Mouse (Mus musculus): ENCODE results near the gene Defb39. TPM values are rescaled to one million over a fixed set of nuclear protein-coding genes. Genes with fewer than 3 reads are reported as not detected.

Defb39 gene
- not detected in 2 replicates for polyA plus RNA-seq (2015; fragmentation: Nextera tagmentation; extraction: Ambion mirVana)

DNA sequence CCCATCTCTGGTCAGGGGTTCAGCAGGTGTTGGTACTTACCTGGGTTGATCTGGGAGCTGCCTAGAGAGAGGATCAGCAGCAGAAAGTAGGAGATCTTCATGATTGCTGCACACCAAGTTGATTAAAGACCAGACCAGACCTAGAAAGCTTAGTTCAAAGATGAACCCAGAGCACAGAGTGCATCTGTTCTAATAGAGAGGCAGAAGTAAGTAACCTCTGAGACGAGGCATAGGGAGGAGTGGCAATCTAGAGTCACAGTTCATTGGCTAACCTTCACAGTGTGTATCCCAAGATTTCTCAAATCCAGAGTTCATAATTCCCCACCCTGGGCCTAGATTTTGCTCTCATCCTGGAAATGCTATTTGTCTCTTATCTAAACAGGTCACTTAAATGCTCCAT, at the start of gene Defb39:
TSS of gene Defb39 (minus strand) at position 101 of the 400 bp plus-strand sequence.
- Histone ChIP-seq H3K4me3 (no peak within 1 kb of the TSS), H3K9me3 (replicated peaks) (no peaks in the 10 kb centered on the region), H3K27ac (no peak within 1 kb of the TSS), H3K4me1 (replicated peaks) (no peaks in the 10 kb centered on the region), H3K4me2 (no peak within 1 kb of the TSS), H3K27me3 (no peaks in the 10 kb centered on the region), H3K36me3 (no peaks in the 10 kb centered on the region), H3K9ac (no peak within 1 kb of the TSS)
- WGBS: 68% methylated on average over 1 of the region's 1 CpGs
- ATAC-seq (replicated peaks; ENCODE audit: insufficient number of reproducible peaks, insufficient read depth, low FRiP score, low read depth): no peak

DNA sequence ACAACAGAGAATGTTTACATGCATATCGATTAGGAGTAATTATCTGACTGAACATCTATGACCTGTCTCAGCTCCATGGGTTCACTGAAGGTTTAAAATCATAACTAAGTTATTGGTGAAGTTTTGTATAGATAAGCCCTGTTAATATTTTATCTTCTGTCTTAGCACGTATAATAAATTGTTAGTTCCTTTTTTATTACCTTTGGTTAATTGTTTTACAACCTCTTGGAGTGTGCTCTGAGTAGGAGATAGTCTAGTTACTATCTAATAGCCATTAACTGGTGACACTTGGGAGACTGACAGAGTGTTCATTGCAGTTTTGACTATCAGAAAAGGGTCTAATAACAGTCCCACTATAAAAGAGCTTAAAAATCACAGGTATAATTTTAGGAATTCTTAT, 1.4 kb upstream of the Defb39 start:
- no peak overlapping the region for H3K9ac ChIP-seq
- no peaks in the 10 kb centered on the region for H3K36me3 ChIP-seq
- H3K4me3 ChIP-seq: no peak overlapping the region
- no peak for ATAC-seq (replicated peaks; ENCODE audit: insufficient number of reproducible peaks, insufficient read depth, low FRiP score, low read depth)
- H3K27me3 ChIP-seq: no peaks in the 10 kb centered on the region
- H3K4me1 ChIP-seq (replicated peaks): no peaks in the 10 kb centered on the region
- H3K27ac ChIP-seq: no peak overlapping the region
- no peak overlapping the region for H3K4me2 ChIP-seq
- H3K9me3 ChIP-seq (replicated peaks): no peaks in the 10 kb centered on the region
- 67% methylated on average over 2 of the region's 2 CpGs for WGBS

GRCm38 (mm10) chr8:19062891-19063290, 1.7 kb downstream of the Defb39 start:
- Histone ChIP-seq H3K4me3 (no peak overlapping the region), H3K27ac (no peak overlapping the region), H3K9ac (no peak overlapping the region), H3K36me3 (no peaks in the 10 kb centered on the region), H3K4me2 (no peak overlapping the region), H3K4me1 (replicated peaks) (no peaks in the 10 kb centered on the region), H3K27me3 (no peaks in the 10 kb centered on the region), H3K9me3 (replicated peaks) (no peaks in the 10 kb centered on the region)
- ATAC-seq (replicated peaks; ENCODE audit: insufficient number of reproducible peaks, insufficient read depth, low FRiP score, low read depth): no peak

GRCm38 (mm10) chr8:19045242-19045641, 19.4 kb downstream of the Defb39 start:
- H3K27ac ChIP-seq: no peak overlapping the region
- no peaks in the 10 kb centered on the region for H3K4me1 ChIP-seq (replicated peaks)
- no peaks in the 10 kb centered on the region for H3K36me3 ChIP-seq
- no peak overlapping the region for H3K4me2 ChIP-seq
- no peak overlapping the region for H3K9ac ChIP-seq
- 84% methylated on average over 14 of the region's 14 CpGs for WGBS
- no peaks in the 10 kb centered on the region for H3K27me3 ChIP-seq
- ATAC-seq (replicated peaks; ENCODE audit: insufficient number of reproducible peaks, insufficient read depth, low FRiP score, low read depth): no peak
- H3K9me3 ChIP-seq (replicated peaks): no peaks in the 10 kb centered on the region
- H3K4me3 ChIP-seq: no peak overlapping the region

DNA sequence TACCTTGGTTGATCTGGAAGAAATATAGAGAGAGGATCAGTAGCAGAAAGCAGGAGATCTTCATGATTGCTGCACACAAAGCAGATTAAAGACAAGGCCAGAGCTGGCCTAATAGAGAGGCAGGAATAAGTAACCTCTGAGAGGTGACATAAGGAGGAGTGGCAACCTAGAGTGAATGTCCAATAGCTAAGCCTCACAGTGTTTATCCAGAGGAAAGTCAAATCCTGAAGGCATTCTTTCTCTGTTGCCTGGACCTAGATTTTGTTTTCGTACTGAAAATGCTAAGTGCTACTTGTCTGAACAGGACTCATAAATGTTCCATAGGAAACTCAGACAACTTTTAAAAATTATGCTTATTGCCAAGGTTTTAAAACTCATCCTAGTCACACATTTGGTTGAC, 38.1 kb downstream of the Defb39 start, which contains the start of gene Defb38:
TSS of gene Defb38 (minus strand) at position 101 of the 400 bp plus-strand sequence.
- 73% methylated on average over 1 of the region's 1 CpGs for WGBS
- no peak for ATAC-seq (replicated peaks; ENCODE audit: insufficient number of reproducible peaks, insufficient read depth, low FRiP score, low read depth)

More for the DNA sequence above, 38.1 kb downstream of the Defb39 start, which contains the start of gene Defb38:
- Histone ChIP-seq H3K27ac (no peak within 1 kb of the TSS), H3K4me2 (no peak within 1 kb of the TSS), H3K4me3 (no peak within 1 kb of the TSS), H3K4me1 (replicated peaks) (no peaks in the 10 kb centered on the region), H3K36me3 (no peaks in the 10 kb centered on the region), H3K9ac (no peak within 1 kb of the TSS), H3K27me3 (no peaks in the 10 kb centered on the region), H3K9me3 (replicated peaks) (no peaks in the 10 kb centered on the region)

Other genes starting within 250 kb of the Defb39 start
- gene Defb40, start 86.6 kb downstream of the Defb39 start, polyA plus RNA-seq (2015; fragmentation: Nextera tagmentation; extraction: Ambion mirVana): not detected in 2 replicates
- not detected in 2 replicates for gene Defb37, start 73.8 kb downstream of the Defb39 start, polyA plus RNA-seq (2015; fragmentation: Nextera tagmentation; extraction: Ambion mirVana)
- not detected in 2 replicates for gene Defb38, start 38.2 kb downstream of the Defb39 start, polyA plus RNA-seq (2015; fragmentation: Nextera tagmentation; extraction: Ambion mirVana)
- not detected in 2 replicates for gene Defb12, start 50.0 kb upstream of the Defb39 start, polyA plus RNA-seq (2015; fragmentation: Nextera tagmentation; extraction: Ambion mirVana)
- gene Defb34, start 58.9 kb upstream of the Defb39 start, polyA plus RNA-seq (2015; fragmentation: Nextera tagmentation; extraction: Ambion mirVana): not detected in 2 replicates
- not detected in 2 replicates for gene Gm45826, start 76.0 kb upstream of the Defb39 start, polyA plus RNA-seq (2015; fragmentation: Nextera tagmentation; extraction: Ambion mirVana)
- not detected in 2 replicates for gene Defb14, start 129.5 kb upstream of the Defb39 start, polyA plus RNA-seq (2015; fragmentation: Nextera tagmentation; extraction: Ambion mirVana)
- not detected in 2 replicates for gene Defb4, start 133.9 kb upstream of the Defb39 start, polyA plus RNA-seq (2015; fragmentation: Nextera tagmentation; extraction: Ambion mirVana)
- gene Defb6, start 160.7 kb upstream of the Defb39 start, polyA plus RNA-seq (2015; fragmentation: Nextera tagmentation; extraction: Ambion mirVana): not detected in 2 replicates
- gene Defb46, start 175.1 kb upstream of the Defb39 start, polyA plus RNA-seq (2015; fragmentation: Nextera tagmentation; extraction: Ambion mirVana): not detected in 2 replicates
- gene Defb5, start 182.8 kb upstream of the Defb39 start, polyA plus RNA-seq (2015; fragmentation: Nextera tagmentation; extraction: Ambion mirVana): not detected in 2 replicates
- gene Defb3, start 228.6 kb upstream of the Defb39 start, polyA plus RNA-seq (2015; fragmentation: Nextera tagmentation; extraction: Ambion mirVana): not detected in 2 replicates